Mouse (Mus musculus): ENCODE results near the gene Mta2. TPM values are rescaled to one million over a fixed set of nuclear protein-coding genes. Genes with fewer than 3 reads are reported as not detected.

Mta2 gene
- polyA plus RNA-seq, 1 experiment from 2014 or later: 56.0 TPM

GRCm38 (mm10) chr19:8926766-8927165 is 14.9 kb upstream of the Mta2 start:
- no peak overlapping the region for H3K4me2 ChIP-seq
- H3K36me3 ChIP-seq (ENCODE audit: control insufficient read depth, insufficient read depth, low read length): no peaks in the 10 kb centered on the region; the same call in 1 of the 2 replicates
- H3K27me3 ChIP-seq (ENCODE audit: control insufficient read depth, insufficient read depth, low read length): no peaks in the 10 kb centered on the region
- DNase-seq (ENCODE audit: low spot score, missing footprints) (no peak), ATAC-seq (ENCODE audit: low FRiP score) (no peak)
- no peak overlapping the region for H3K27ac ChIP-seq (ENCODE audit: low read depth, low read length)
- H3K9ac ChIP-seq (ENCODE audit: low read length): no peak overlapping the region
- no peak overlapping the region for H3K4me3 ChIP-seq (ENCODE audit: low read depth, low read length)
- WGBS: 91% methylated on average over 2 of the region's 2 CpGs
- H3K9me3 ChIP-seq (ENCODE audit: control insufficient read depth, low read length): no peaks in the 10 kb centered on the region
- H3K4me1 ChIP-seq (ENCODE audit: control insufficient read depth, insufficient read depth, low read length): peaks cover 13% of the 10 kb centered on the region

DNA sequence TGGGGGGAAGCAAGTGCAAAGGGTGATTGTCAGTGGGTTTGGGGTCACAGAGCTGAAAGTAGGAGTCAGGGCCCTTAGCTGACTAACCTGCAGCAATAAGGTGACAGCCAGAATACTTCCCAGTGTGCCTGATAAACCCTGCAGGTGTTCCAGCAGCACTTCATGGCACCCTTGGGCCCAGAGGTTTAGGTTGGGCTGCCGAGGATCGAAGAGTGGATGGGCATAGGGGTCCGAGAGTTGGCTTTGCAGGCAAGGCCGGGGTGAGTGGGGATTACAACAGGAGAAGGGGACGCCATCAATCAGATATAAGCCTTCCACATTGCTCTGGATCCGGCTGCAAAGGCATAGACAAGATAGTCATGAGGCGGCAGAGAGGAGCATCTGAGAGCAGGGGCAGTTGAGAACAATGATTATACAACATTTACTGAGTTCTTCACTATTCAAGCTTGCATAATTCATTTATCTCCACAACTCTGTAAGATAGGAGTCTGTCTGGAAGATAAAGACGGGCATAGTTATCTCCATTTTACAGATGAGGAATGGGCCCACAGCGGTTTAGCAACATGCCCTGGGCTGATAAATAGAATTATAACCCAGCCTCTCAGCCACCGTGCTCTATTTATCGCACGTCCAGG is 13.7 kb upstream of the Mta2 start:
- Histone ChIP-seq H3K4me2 (no peak overlapping the region), H3K27ac (ENCODE audit: low read depth, low read length) (no peak overlapping the region), H3K27me3 (ENCODE audit: control insufficient read depth, insufficient read depth, low read length) (no peaks in the 10 kb centered on the region), H3K4me3 (ENCODE audit: low read depth, low read length) (no peak overlapping the region), H3K36me3 (ENCODE audit: control insufficient read depth, insufficient read depth, low read length) (no peaks in the 10 kb centered on the region; the same call in 1 of the 2 replicates), H3K9me3 (ENCODE audit: control insufficient read depth, low read length) (no peaks in the 10 kb centered on the region), H3K4me1 (ENCODE audit: control insufficient read depth, insufficient read depth, low read length) (peaks cover 13% of the 10 kb centered on the region), H3K9ac (ENCODE audit: low read length) (no peak overlapping the region)
- DNase-seq (ENCODE audit: low spot score, missing footprints) (no peak), ATAC-seq (ENCODE audit: low FRiP score) (no peak)
- WGBS: 87% methylated on average over 12 of the region's 12 CpGs

DNA sequence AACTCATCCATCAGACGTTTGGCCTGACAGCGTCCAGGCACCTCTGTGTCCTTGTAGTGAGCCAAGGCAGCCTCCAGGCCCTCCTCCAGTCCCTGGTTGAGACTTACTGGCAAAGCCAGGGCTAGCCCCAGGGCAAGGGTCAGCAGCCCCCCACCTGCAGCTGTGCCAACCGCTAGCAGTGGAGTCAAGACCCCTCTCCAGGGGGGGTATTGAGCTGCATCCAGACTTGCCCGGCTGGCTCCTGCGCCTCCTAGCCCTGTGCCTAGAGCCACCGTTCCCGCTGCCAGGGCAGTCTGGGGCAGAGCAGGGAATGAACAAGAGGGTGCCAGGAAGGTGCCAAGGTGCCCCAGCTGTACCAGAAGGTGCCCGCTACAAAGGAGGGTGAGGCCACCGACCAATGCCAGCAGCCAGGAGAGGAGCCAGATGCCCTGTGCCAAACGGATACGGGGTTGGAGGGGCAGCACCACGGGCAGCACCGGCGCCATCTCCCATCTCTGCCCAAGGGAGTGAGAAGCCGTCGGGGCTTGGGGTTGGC is 12.9 kb upstream of the Mta2 start:
- ATAC-seq (ENCODE audit: low FRiP score): peak; percentile 36
- no peak overlapping the region for H3K27ac ChIP-seq (ENCODE audit: low read depth, low read length)

DNA sequence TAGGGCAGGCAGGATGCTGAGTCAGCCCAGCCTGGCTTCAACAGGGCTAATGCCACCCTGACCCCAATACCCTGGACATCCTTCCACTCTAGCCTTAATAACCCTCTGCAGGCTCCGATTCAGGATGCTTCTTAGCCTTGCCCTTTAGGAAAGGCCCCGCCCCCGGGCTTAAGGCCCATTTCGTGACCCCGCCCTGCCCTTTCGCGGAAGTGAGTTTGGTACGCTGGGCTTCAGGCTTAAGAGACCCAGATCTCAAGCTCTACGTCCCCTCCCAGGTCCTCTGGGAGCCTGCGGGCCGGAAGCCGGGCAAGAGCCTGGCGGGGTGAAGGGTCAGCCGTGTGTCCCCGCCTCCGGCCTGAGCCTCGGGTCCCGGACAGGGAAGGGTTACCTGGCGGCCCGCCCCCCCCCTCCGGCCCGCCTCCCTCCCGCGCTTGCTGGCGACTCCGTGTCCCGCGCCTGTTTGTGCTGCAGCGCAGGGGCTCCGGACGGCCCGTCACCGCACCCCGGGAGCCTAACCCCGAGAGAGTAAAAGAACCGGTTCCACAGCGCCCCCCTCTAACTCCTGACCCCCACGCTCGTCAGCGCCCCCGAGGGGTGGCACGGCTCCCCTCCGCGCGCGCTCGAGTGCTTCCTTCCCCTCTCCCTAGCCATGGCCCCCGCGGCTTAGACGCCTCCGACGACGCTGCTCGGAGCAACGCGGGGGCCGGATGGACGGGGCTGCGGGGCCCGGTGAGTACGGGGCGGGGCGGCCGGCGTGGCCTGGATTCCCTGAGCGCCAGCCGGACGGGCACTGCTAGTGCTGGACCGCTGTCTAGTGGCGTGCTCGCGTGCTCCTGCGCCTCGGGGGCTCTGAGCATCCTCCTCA is 12.2 kb upstream of the Mta2 start, which contains the start of the genes Rom1 and Eml3:
Gene Rom1, minus strand, starts transcription at position 133 of the 865 bp plus-strand sequence.
Gene Eml3, plus strand, starts transcription at position 329 of the 865 bp plus-strand sequence.
- peak within 1 kb of the TSS; percentile 66 for H3K4me3 ChIP-seq (ENCODE audit: low read depth, low read length)
- H3K27me3 ChIP-seq (ENCODE audit: control insufficient read depth, insufficient read depth, low read length): no peaks in the 10 kb centered on the region
- no peaks in the 10 kb centered on the region for H3K9me3 ChIP-seq (ENCODE audit: control insufficient read depth, low read length)
- peak; percentile 81 for ATAC-seq (ENCODE audit: low FRiP score)
- H3K9ac ChIP-seq (ENCODE audit: low read length): peak within 1 kb of the TSS; percentile 79
- DNase-seq (ENCODE audit: low spot score, missing footprints): peak; percentile 97
- peaks cover 13% of the 10 kb centered on the region for H3K4me1 ChIP-seq (ENCODE audit: control insufficient read depth, insufficient read depth, low read length)
- H3K36me3 ChIP-seq (ENCODE audit: control insufficient read depth, insufficient read depth, low read length): no peaks in the 10 kb centered on the region; the same call in 1 of the 2 replicates
- under 1% methylated on average over 66 of the region's 74 CpGs for WGBS
- H3K27ac ChIP-seq (ENCODE audit: low read depth, low read length): peak within 1 kb of the TSS; percentile 44
- H3K4me2 ChIP-seq: peak within 1 kb of the TSS; percentile 81

More for the DNA sequence above, 12.9 kb upstream of the Mta2 start:
- Histone ChIP-seq H3K9me3 (ENCODE audit: control insufficient read depth, low read length) (no peaks in the 10 kb centered on the region), H3K4me3 (ENCODE audit: low read depth, low read length) (peak overlapping the region; percentile 66), H3K4me1 (ENCODE audit: control insufficient read depth, insufficient read depth, low read length) (peaks cover 13% of the 10 kb centered on the region), H3K27me3 (ENCODE audit: control insufficient read depth, insufficient read depth, low read length) (no peaks in the 10 kb centered on the region), H3K4me2 (peak overlapping the region; percentile 81), H3K36me3 (ENCODE audit: control insufficient read depth, insufficient read depth, low read length) (no peaks in the 10 kb centered on the region; the same call in 1 of the 2 replicates), H3K9ac (ENCODE audit: low read length) (peak overlapping the region; percentile 79; the same call in 1 of the 2 replicates)
- WGBS: 17% methylated on average over 16 of the region's 16 CpGs
- no peak for DNase-seq (ENCODE audit: low spot score, missing footprints)

DNA sequence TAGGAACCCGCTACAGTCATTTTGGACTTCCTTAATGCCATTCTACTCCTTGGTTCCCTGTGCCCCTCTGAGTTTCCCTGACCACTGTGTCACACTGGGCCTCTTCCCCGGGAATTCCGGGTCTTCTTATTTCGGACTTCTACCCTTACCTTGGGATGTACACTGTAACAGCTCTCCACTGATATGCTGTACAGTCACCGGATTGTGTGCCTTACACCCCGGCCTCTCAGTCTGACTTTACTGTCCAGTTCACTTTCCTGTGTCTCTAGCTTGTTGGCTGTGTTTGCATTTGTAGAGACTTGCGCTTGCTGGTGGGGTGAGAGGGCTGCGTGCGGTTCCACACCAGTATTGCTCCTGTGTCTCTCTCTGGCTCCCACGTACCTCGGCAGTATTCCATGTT is 11.6 kb upstream of the Mta2 start:
- WGBS: 19% methylated on average over 11 of the region's 11 CpGs
- H3K4me3 ChIP-seq (ENCODE audit: low read depth, low read length): peak overlapping the region; percentile 66
- no peaks in the 10 kb centered on the region; the same call in 1 of the 2 replicates for H3K36me3 ChIP-seq (ENCODE audit: control insufficient read depth, insufficient read depth, low read length)
- no peak for ATAC-seq (ENCODE audit: low FRiP score)
- peak overlapping the region; percentile 81 for H3K4me2 ChIP-seq
- peak; percentile 90 for DNase-seq (ENCODE audit: low spot score, missing footprints)
- no peaks in the 10 kb centered on the region for H3K27me3 ChIP-seq (ENCODE audit: control insufficient read depth, insufficient read depth, low read length)
- peaks cover 13% of the 10 kb centered on the region for H3K4me1 ChIP-seq (ENCODE audit: control insufficient read depth, insufficient read depth, low read length)
- H3K9me3 ChIP-seq (ENCODE audit: control insufficient read depth, low read length): no peaks in the 10 kb centered on the region
- no peak overlapping the region for H3K27ac ChIP-seq (ENCODE audit: low read depth, low read length)
- peak overlapping the region; percentile 79 for H3K9ac ChIP-seq (ENCODE audit: low read length)

DNA sequence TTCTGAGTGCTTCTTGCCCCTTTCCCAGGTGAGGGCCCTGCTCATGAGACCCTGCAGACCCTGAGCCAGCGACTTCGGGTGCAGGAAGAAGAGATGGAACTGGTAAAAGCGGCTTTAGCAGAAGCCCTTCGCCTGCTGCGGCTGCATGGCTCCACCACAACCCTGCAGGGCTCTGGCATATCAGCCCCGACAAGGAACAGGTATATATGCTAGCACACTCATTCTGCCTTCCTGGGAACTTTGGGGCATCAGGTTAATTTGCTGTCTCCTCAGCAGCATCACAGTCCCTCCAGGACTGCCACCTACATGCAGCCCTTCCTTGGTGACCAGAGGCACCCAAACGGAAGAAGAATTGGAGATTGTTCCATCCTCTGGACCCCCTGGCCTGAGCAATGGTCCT is 10.9 kb upstream of the Mta2 start:
- H3K36me3 ChIP-seq (ENCODE audit: control insufficient read depth, insufficient read depth, low read length): no peaks in the 10 kb centered on the region; the same call in 1 of the 2 replicates
- H3K4me3 ChIP-seq (ENCODE audit: low read depth, low read length): no peak overlapping the region; the same call in 1 of the 2 replicates
- WGBS: 84% methylated on average over 7 of the region's 7 CpGs
- H3K27ac ChIP-seq (ENCODE audit: low read depth, low read length): no peak overlapping the region
- no peaks in the 10 kb centered on the region for H3K27me3 ChIP-seq (ENCODE audit: control insufficient read depth, insufficient read depth, low read length)
- DNase-seq (ENCODE audit: low spot score, missing footprints) (no peak), ATAC-seq (ENCODE audit: low FRiP score) (no peak)
- H3K9me3 ChIP-seq (ENCODE audit: control insufficient read depth, low read length): no peaks in the 10 kb centered on the region
- H3K9ac ChIP-seq (ENCODE audit: low read length): peak overlapping the region; percentile 14; the same call in 1 of the 2 replicates
- peaks cover 13% of the 10 kb centered on the region for H3K4me1 ChIP-seq (ENCODE audit: control insufficient read depth, insufficient read depth, low read length)
- peak overlapping the region; percentile 81 for H3K4me2 ChIP-seq

- no peak overlapping the region for H3K4me3 ChIP-seq (ENCODE audit: low read depth, low read length)
- WGBS: 69% methylated on average over 2 of the region's 2 CpGs
- ATAC-seq (ENCODE audit: low FRiP score): no peak
- no peak overlapping the region for H3K9ac ChIP-seq (ENCODE audit: low read length)
- H3K9me3 ChIP-seq (ENCODE audit: control insufficient read depth, low read length): no peaks in the 10 kb centered on the region
- H3K4me2 ChIP-seq: no peak overlapping the region
- H3K4me1 ChIP-seq (ENCODE audit: control insufficient read depth, insufficient read depth, low read length): peaks cover 5% of the 10 kb centered on the region
- no peak overlapping the region for H3K27ac ChIP-seq (ENCODE audit: low read depth, low read length)
- no peaks in the 10 kb centered on the region for H3K36me3 ChIP-seq (ENCODE audit: control insufficient read depth, insufficient read depth, low read length)
- DNase-seq (ENCODE audit: low spot score, missing footprints): peak; percentile 61
- no peaks in the 10 kb centered on the region for H3K27me3 ChIP-seq (ENCODE audit: control insufficient read depth, insufficient read depth, low read length)
Measured at GRCm38 (mm10) chr19:8936736-8937135, 4.9 kb upstream of the Mta2 start.

DNA sequence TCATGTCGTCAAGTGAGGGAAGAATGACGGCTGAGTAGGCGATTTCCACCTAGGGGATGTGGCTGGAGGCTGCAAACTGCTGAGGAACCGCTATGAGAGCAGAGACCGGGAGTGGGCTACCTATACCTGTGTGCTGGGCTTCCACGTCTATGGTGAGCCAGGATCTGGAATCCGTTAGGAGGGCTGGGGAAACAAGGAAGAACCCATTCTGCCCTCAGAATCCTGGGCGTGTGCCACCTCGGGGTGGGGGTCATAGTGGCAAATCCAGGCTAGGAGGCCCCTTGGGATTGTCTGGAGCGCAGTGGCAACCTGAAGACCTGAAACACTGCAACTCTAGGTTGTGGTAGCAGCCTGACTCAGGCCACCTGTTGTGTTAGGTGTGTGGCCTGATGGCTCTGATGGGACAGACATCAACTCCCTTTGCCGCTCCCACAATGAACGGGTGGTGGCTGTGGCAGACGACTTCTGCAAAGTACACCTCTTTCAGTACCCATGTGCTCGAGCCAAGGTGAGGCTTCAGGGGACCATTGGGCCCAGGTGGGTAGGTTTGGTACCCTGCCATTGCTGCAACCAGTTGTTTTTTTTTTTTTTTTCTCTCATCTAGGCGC is 1.0 kb upstream of the Mta2 start:
- peaks cover 5% of the 10 kb centered on the region; the same call in 1 of the 2 replicates for H3K36me3 ChIP-seq (ENCODE audit: control insufficient read depth, insufficient read depth, low read length)
- no peak overlapping the region for H3K27ac ChIP-seq (ENCODE audit: low read depth, low read length)
- peak overlapping the region; percentile 95 for H3K9ac ChIP-seq (ENCODE audit: low read length)
- peak; percentile 0 for ATAC-seq (ENCODE audit: low FRiP score)
- WGBS: 82% methylated on average over 15 of the region's 15 CpGs
- no peaks in the 10 kb centered on the region for H3K27me3 ChIP-seq (ENCODE audit: control insufficient read depth, insufficient read depth, low read length)
- peaks cover 15% of the 10 kb centered on the region for H3K4me1 ChIP-seq (ENCODE audit: control insufficient read depth, insufficient read depth, low read length)
- peak overlapping the region; percentile 73; the same call in 1 of the 2 replicates for H3K4me2 ChIP-seq
- no peak for DNase-seq (ENCODE audit: low spot score, missing footprints)
- H3K9me3 ChIP-seq (ENCODE audit: control insufficient read depth, low read length): no peaks in the 10 kb centered on the region
- H3K4me3 ChIP-seq (ENCODE audit: low read depth, low read length): peak overlapping the region; percentile 98; the same call in 1 of the 2 replicates

Data from midbrain, embryonic 11.5 days (tissue).